Mouse (Mus musculus) testis, adult 2 months (tissue): ENCODE measurements around the gene Pfn3.

Source experiments
- CTCF ChIP-seq: fragments of 200-500 bp; IDR thresholded peaks from 2 replicates; pipeline ENCODE4 v1.5.1; 2012; ENCODE audit warnings: low read depth, mild to moderate bottlenecking, inconsistent platforms, low read length, moderate library complexity; ENCODE audit not compliant: control insufficient read depth, insufficient read depth, insufficient replicate concordance
- POLR2A ChIP-seq: fragments of 200-500 bp; IDR thresholded peaks from 2 replicates; pipeline ENCODE4 v1.6.1; 2012; ENCODE audit warnings: low read depth, mild to moderate bottlenecking, inconsistent platforms, low read length, moderate library complexity; ENCODE audit not compliant: control insufficient read depth

GRCm38 (mm10) chr13:55431889-55432685 lies 17.1 kb upstream of the Pfn3 start:
- TF ChIP-seq CTCF, result no peak
- TF ChIP-seq POLR2A, result no peak
